Mouse (Mus musculus) fat pad, adult 2 months (tissue): ENCODE results near the gene Lenep.

Experiments
- DNase-seq: peaks from one replicate; pipeline ENCODE4 v3.0.0-alpha.2; 2011; ENCODE audit warnings: low read depth, low spot score; ENCODE audit errors: extremely low read depth

Gene Lenep

GRCm38 (mm10) chr3:89392871-89393311, 9.7 kb downstream of the Lenep start:
- DNase-seq, result no peak

GRCm38 (mm10) chr3:89391663-89392511, 10.7 kb downstream of the Lenep start:
- DNase-seq, result no peak

GRCm38 (mm10) chr3:89390699-89391662, 11.6 kb downstream of the Lenep start:
- no peak for DNase-seq

GRCm38 (mm10) chr3:89390111-89390515, 12.5 kb downstream of the Lenep start:
- DNase-seq, result no peak

GRCm38 (mm10) chr3:89388901-89389740, 13.5 kb downstream of the Lenep start:
- no peak for DNase-seq

GRCm38 (mm10) chr3:89388134-89388881, 14.3 kb downstream of the Lenep start:
- no peak for DNase-seq

GRCm38 (mm10) chr3:89387632-89388031, 15.0 kb downstream of the Lenep start:
- DNase-seq, result no peak

- DNase-seq, result no peak
Measured at GRCm38 (mm10) chr3:89386438-89387420, 15.9 kb downstream of the Lenep start.

- DNase-seq, result no peak
Measured at GRCm38 (mm10) chr3:89385451-89385850, 17.1 kb downstream of the Lenep start.

GRCm38 (mm10) chr3:89384331-89385076, 18.1 kb downstream of the Lenep start:
- peak; percentile 69 for DNase-seq

GRCm38 (mm10) chr3:89383651-89384255, 18.8 kb downstream of the Lenep start:
- DNase-seq, result peak; percentile 99

GRCm38 (mm10) chr3:89382950-89383349, 19.6 kb downstream of the Lenep start:
- peak; percentile 83 for DNase-seq

- no peak for DNase-seq
Measured at GRCm38 (mm10) chr3:89382033-89382882, 20.3 kb downstream of the Lenep start.

- DNase-seq, result no peak
Measured at GRCm38 (mm10) chr3:89381233-89381632, 21.4 kb downstream of the Lenep start.

GRCm38 (mm10) chr3:89380711-89381110, 21.9 kb downstream of the Lenep start:
- DNase-seq, result no peak

GRCm38 (mm10) chr3:89380291-89380690, 22.3 kb downstream of the Lenep start:
- DNase-seq, result no peak
